Mouse (Mus musculus) CH12.LX (cell line): ENCODE data around the gene Tmem129.

ENCODE experiments used
- CTCF ChIP-seq, 2 experiments: IDR thresholded peaks in 1 of 2; conservative IDR thresholded peaks in 1 of 2; 2 replicates each; pipeline ENCODE4 v1.5.1; 2011 to 2012; ENCODE audit warnings: low read depth in 2 of 2, low read length in 2 of 2, improper control_type of control experiment in 1 of 2, inconsistent platforms in 1 of 2, mild to moderate bottlenecking in 1 of 2, moderate library complexity in 1 of 2
- EP300 ChIP-seq: IDR thresholded peaks from 2 replicates; pipeline ENCODE4 v1.6.1; 2011; ENCODE audit warnings: low read length, improper control_type of control experiment
- ZC3H11A ChIP-seq: IDR thresholded peaks from 2 replicates; pipeline ENCODE4 v1.6.1; 2012; ENCODE audit warnings: low read depth, mild to moderate bottlenecking, inconsistent platforms, low read length, improper control_type of control experiment

GRCm38 (mm10) chr5:33614391-33614790, 43.8 kb downstream of the Tmem129 start:
- TF ChIP-seq ZC3H11A (no peak), CTCF (conservative IDR thresholded peaks at IDR 0.05 in 1 of 2, IDR thresholded peaks at IDR 0.05 in 1 of 2; ENCODE audit: low read depth in 2 of 2, low read length in 2 of 2) (no peak), EP300 (no peak)
